Mouse (Mus musculus) spleen, adult 2 months (tissue): ENCODE data around the gene Slc3a2.

ENCODE experiments used
- CTCF ChIP-seq: fragments of 200-500 bp; IDR thresholded peaks from 2 replicates; pipeline ENCODE4 v1.5.1; 2011; ENCODE audit warnings: mild to moderate bottlenecking, inconsistent platforms; ENCODE audit not compliant: insufficient read depth, insufficient read length, insufficient replicate concordance; ENCODE audit errors: extremely low read depth
- POLR2A ChIP-seq: fragments of 200-500 bp; IDR thresholded peaks from 2 replicates; pipeline ENCODE4 v1.6.1; 2011; ENCODE audit warnings: low read depth, low read length, inconsistent platforms

DNA sequence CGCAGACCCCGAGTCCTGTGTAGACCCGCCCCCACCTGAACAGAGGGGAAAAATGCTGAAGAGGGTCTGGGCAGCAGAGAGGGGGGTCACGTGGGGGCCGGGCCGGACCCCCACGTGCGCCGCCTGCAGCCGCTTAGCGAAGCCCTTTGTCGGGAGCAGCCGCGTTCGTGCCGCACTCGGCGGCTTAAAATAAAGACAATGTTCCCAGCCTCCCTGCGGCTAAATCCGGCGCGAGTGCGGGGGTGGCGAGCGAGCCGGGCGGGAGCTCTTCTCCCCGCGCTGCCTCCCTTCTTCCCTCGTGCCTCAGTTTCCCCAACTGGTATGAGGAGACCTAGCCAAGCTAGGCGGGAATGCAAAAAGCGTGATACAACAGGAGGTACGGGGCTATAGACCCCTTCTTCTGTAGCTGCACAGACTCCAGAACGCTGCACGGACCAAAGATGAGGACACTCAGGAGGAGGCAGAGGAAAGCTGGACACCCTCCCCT is 61.3 kb downstream of the Slc3a2 start:
- no peak for TF ChIP-seq CTCF
- TF ChIP-seq POLR2A = no peak
